Mouse (Mus musculus): ENCODE measurements around the gene Tmem74b. TPM values are rescaled to one million over a fixed set of nuclear protein-coding genes. Genes with fewer than 3 reads are reported as not detected.
A peak's percentile ranks its signal among the peaks of the same experiment; 100 is the strongest.

The Tmem74b gene
- total and polyA plus RNA-seq, 2 experiments from 2014 or later: 22.9 to 26.2 TPM

- 88% methylated on average over 2 of the region's 2 CpGs for WGBS
- H3K27ac ChIP-seq (ENCODE audit: low read depth, low read length): no peak overlapping the region
- H3K36me3 ChIP-seq (ENCODE audit: insufficient read depth): peaks cover 65% of the 10 kb centered on the region
- no peaks in the 10 kb centered on the region for H3K4me1 ChIP-seq (ENCODE audit: insufficient read depth)
- H3K4me2 ChIP-seq (ENCODE audit: low read depth): no peak overlapping the region
- no peak for ATAC-seq
- no peaks in the 10 kb centered on the region for H3K27me3 ChIP-seq (ENCODE audit: insufficient read depth, low read length)
- H3K4me3 ChIP-seq (ENCODE audit: low read depth, low read length): no peak overlapping the region
- H3K9ac ChIP-seq: no peak overlapping the region
- no peaks in the 10 kb centered on the region for H3K9me3 ChIP-seq (ENCODE audit: low read length)
- no peak for TF ChIP-seq CTCF (IDR thresholded peaks at IDR 0.05; ENCODE audit: low read depth)
- no peak for DNase-seq
Measured at GRCm38 (mm10) chr2:151724094-151724493, 22.3 kb downstream of the Tmem74b start.

- H3K4me3 ChIP-seq (ENCODE audit: low read depth, low read length): no peak overlapping the region
- H3K9me3 ChIP-seq (ENCODE audit: low read length): no peaks in the 10 kb centered on the region
- no peak overlapping the region for H3K27ac ChIP-seq (ENCODE audit: low read depth, low read length)
- no peak for DNase-seq
- WGBS: 92% methylated on average over 8 of the region's 8 CpGs
- no peak for TF ChIP-seq CTCF (IDR thresholded peaks at IDR 0.05; ENCODE audit: low read depth)
- no peak for ATAC-seq
- no peaks in the 10 kb centered on the region for H3K4me1 ChIP-seq (ENCODE audit: insufficient read depth)
- no peak overlapping the region for H3K4me2 ChIP-seq (ENCODE audit: low read depth)
- peaks cover 48% of the 10 kb centered on the region for H3K36me3 ChIP-seq (ENCODE audit: insufficient read depth)
- H3K9ac ChIP-seq: no peak overlapping the region
- H3K27me3 ChIP-seq (ENCODE audit: insufficient read depth, low read length): no peaks in the 10 kb centered on the region
Measured at GRCm38 (mm10) chr2:151733151-151733865, 31.5 kb downstream of the Tmem74b start.

- no peak for DNase-seq
- WGBS: 97% methylated on average over 6 of the region's 6 CpGs
- no peak overlapping the region for H3K4me2 ChIP-seq (ENCODE audit: low read depth)
Measured at GRCm38 (mm10) chr2:151735422-151735821, 33.6 kb downstream of the Tmem74b start.

GRCm38 (mm10) chr2:151738460-151738859, 36.7 kb downstream of the Tmem74b start:
- H3K27ac ChIP-seq (ENCODE audit: low read depth, low read length): no peak overlapping the region
- H3K4me2 ChIP-seq (ENCODE audit: low read depth): no peak overlapping the region
- H3K4me3 ChIP-seq (ENCODE audit: low read depth, low read length): no peak overlapping the region
- no peaks in the 10 kb centered on the region for H3K9me3 ChIP-seq (ENCODE audit: low read length)
- ATAC-seq (no peak), DNase-seq (no peak)
- peaks cover 18% of the 10 kb centered on the region for H3K36me3 ChIP-seq (ENCODE audit: insufficient read depth)
- 87% methylated on average over 4 of the region's 4 CpGs for WGBS
- H3K27me3 ChIP-seq (ENCODE audit: insufficient read depth, low read length): no peaks in the 10 kb centered on the region
- H3K9ac ChIP-seq: no peak overlapping the region
- peaks cover 14% of the 10 kb centered on the region; the same call in 1 of the 2 replicates for H3K4me1 ChIP-seq (ENCODE audit: insufficient read depth)
- TF ChIP-seq CTCF (IDR thresholded peaks at IDR 0.05; ENCODE audit: low read depth): no peak

More at GRCm38 (mm10) chr2:151735422-151735821, 33.6 kb downstream of the Tmem74b start:
- no peak for TF ChIP-seq CTCF (IDR thresholded peaks at IDR 0.05; ENCODE audit: low read depth)
- no peak overlapping the region for H3K9ac ChIP-seq
- no peak overlapping the region for H3K27ac ChIP-seq (ENCODE audit: low read depth, low read length)
- peaks cover 28% of the 10 kb centered on the region for H3K36me3 ChIP-seq (ENCODE audit: insufficient read depth)
- no peaks in the 10 kb centered on the region for H3K27me3 ChIP-seq (ENCODE audit: insufficient read depth, low read length)
- no peaks in the 10 kb centered on the region for H3K9me3 ChIP-seq (ENCODE audit: low read length)
- H3K4me3 ChIP-seq (ENCODE audit: low read depth, low read length): no peak overlapping the region
- H3K4me1 ChIP-seq (ENCODE audit: insufficient read depth): peaks cover 10% of the 10 kb centered on the region; the same call in 1 of the 2 replicates
- no peak for ATAC-seq

- Histone ChIP-seq H3K4me1 (ENCODE audit: insufficient read depth) (peaks cover 14% of the 10 kb centered on the region; the same call in 1 of the 2 replicates), H3K4me2 (ENCODE audit: low read depth) (no peak overlapping the region), H3K27me3 (ENCODE audit: insufficient read depth, low read length) (no peaks in the 10 kb centered on the region), H3K27ac (ENCODE audit: low read depth, low read length) (no peak overlapping the region), H3K36me3 (ENCODE audit: insufficient read depth) (peaks cover 12% of the 10 kb centered on the region), H3K9me3 (ENCODE audit: low read length) (no peaks in the 10 kb centered on the region), H3K4me3 (ENCODE audit: low read depth, low read length) (no peak overlapping the region), H3K9ac (no peak overlapping the region)
- 84% methylated on average over 3 of the region's 3 CpGs for WGBS
- TF ChIP-seq CTCF (IDR thresholded peaks at IDR 0.05; ENCODE audit: low read depth): no peak
- no peak for DNase-seq
- ATAC-seq: no peak
Measured at GRCm38 (mm10) chr2:151739081-151739480, 37.3 kb downstream of the Tmem74b start.

- no peak overlapping the region for H3K4me3 ChIP-seq (ENCODE audit: low read depth, low read length)
- 91% methylated on average over 7 of the region's 7 CpGs for WGBS
- DNase-seq: no peak
Measured at GRCm38 (mm10) chr2:151739505-151739904, 37.7 kb downstream of the Tmem74b start.

GRCm38 (mm10) chr2:151740741-151741526, 39.1 kb downstream of the Tmem74b start:
- H3K9ac ChIP-seq: peak overlapping the region; percentile 86
- under 1% methylated on average over 61 of the region's 61 CpGs for WGBS

More at GRCm38 (mm10) chr2:151739505-151739904, 37.7 kb downstream of the Tmem74b start:
- no peaks in the 10 kb centered on the region for H3K27me3 ChIP-seq (ENCODE audit: insufficient read depth, low read length)
- no peak overlapping the region for H3K9ac ChIP-seq
- no peak for TF ChIP-seq CTCF (IDR thresholded peaks at IDR 0.05; ENCODE audit: low read depth)
- peaks cover 8% of the 10 kb centered on the region for H3K36me3 ChIP-seq (ENCODE audit: insufficient read depth)
- no peak for ATAC-seq
- no peak overlapping the region for H3K27ac ChIP-seq (ENCODE audit: low read depth, low read length)
- peaks cover 14% of the 10 kb centered on the region; the same call in 1 of the 2 replicates for H3K4me1 ChIP-seq (ENCODE audit: insufficient read depth)
- no peaks in the 10 kb centered on the region for H3K9me3 ChIP-seq (ENCODE audit: low read length)
- peak overlapping the region; percentile 87; the same call in 1 of the 2 replicates for H3K4me2 ChIP-seq (ENCODE audit: low read depth)

More at GRCm38 (mm10) chr2:151740741-151741526, 39.1 kb downstream of the Tmem74b start:
- Histone ChIP-seq H3K27ac (ENCODE audit: low read depth, low read length) (peak overlapping the region; percentile 87), H3K9me3 (ENCODE audit: low read length) (no peaks in the 10 kb centered on the region), H3K4me1 (ENCODE audit: insufficient read depth) (peaks cover 14% of the 10 kb centered on the region; the same call in 1 of the 2 replicates), H3K36me3 (ENCODE audit: insufficient read depth) (no peaks in the 10 kb centered on the region), H3K27me3 (ENCODE audit: insufficient read depth, low read length) (no peaks in the 10 kb centered on the region), H3K4me2 (ENCODE audit: low read depth) (peak overlapping the region; percentile 87), H3K4me3 (ENCODE audit: low read depth, low read length) (peak overlapping the region; percentile 98)
- peak; percentile 96 for DNase-seq
- TF ChIP-seq CTCF (IDR thresholded peaks at IDR 0.05; ENCODE audit: low read depth): no peak; the same call in 1 of the 2 replicates
- peak; percentile 99 for ATAC-seq
